Mouse (Mus musculus) heart, postnatal 0 days (tissue): ENCODE measurements around the gene Fam102b.

ENCODE experiments used
- CTCF ChIP-seq: IDR thresholded peaks from 2 replicates; pipeline ENCODE4 v1.5.1; 2016; ENCODE audit warnings: antibody characterized with exemption, control low read depth, low read depth
- EP300 ChIP-seq: IDR thresholded peaks from 2 replicates; pipeline ENCODE4 v1.6.1; 2016; ENCODE audit warnings: antibody characterized with exemption, low read depth

GRCm38 (mm10) chr3:108999173-108999572 is 28.2 kb downstream of the Fam102b start:
- TF ChIP-seq EP300 (no peak), CTCF (no peak)
